Mouse (Mus musculus) heart, embryonic 16.5 days (tissue): ENCODE results near the gene Pmis2. TPM values are rescaled to one million over a fixed set of nuclear protein-coding genes. Genes with fewer than 3 reads are reported as not detected.

Source experiments
- ATAC-seq: fragments of 200-750 bp; cut with Nextera tagmentation; replicated peaks from 2 replicates; pipeline ENCODE4 v1.8.0; 2017; ENCODE audit warnings: moderate number of reproducible peaks; ENCODE audit not compliant: insufficient read depth, low FRiP score; ENCODE audit errors: extremely low read depth
- H3K27ac ChIP-seq: fragments of 300-500 bp; sonication (generic); 2 replicates; pipeline ENCODE4 v1.5.1; 2014; ENCODE audit warnings: mild to moderate bottlenecking, low read length, control low read depth, moderate library complexity
- H3K27me3 ChIP-seq: fragments of 300-500 bp; sonication (generic); 2 replicates; pipeline ENCODE4 v1.6.1; 2014; ENCODE audit warnings: low read length, mixed read lengths; ENCODE audit not compliant: control insufficient read depth, insufficient read depth
- H3K36me3 ChIP-seq: fragments of 300-500 bp; sonication (generic); 2 replicates; pipeline ENCODE4 v1.6.1; 2014; ENCODE audit not compliant: control insufficient read depth, insufficient read depth
- H3K4me1 ChIP-seq: fragments of 300-500 bp; sonication (generic); 2 replicates; pipeline ENCODE4 v1.6.1; 2014; ENCODE audit warnings: low read length, mixed read lengths; ENCODE audit not compliant: control insufficient read depth, insufficient read depth
- H3K4me2 ChIP-seq: fragments of 300-500 bp; sonication (generic); 2 replicates; pipeline ENCODE4 v1.6.1; 2014; ENCODE audit warnings: low read depth, mild to moderate bottlenecking, control low read depth, low read length
- H3K4me3 ChIP-seq: fragments of 300-500 bp; sonication (generic); 2 replicates; pipeline ENCODE4 v1.5.1; 2014; ENCODE audit warnings: mild to moderate bottlenecking, control low read depth, low read length
- H3K9ac ChIP-seq: fragments of 300-500 bp; sonication (generic); 2 replicates; pipeline ENCODE4 v1.6.1; 2014; ENCODE audit warnings: low read length, control low read depth
- H3K9me3 ChIP-seq: fragments of 300-500 bp; sonication (generic); replicated peaks from 2 replicates; pipeline ENCODE4 v1.6.1; 2016; ENCODE audit warnings: low read length; ENCODE audit not compliant: control insufficient read depth
- WGBS: fragments of 180-500 bp; shearing (Covaris S2); extraction: QIAGEN DNeasy Blood & Tissue Kit; methylation state at CpG from one replicate; pipeline ENCODE4 v1.1.7; 2014; 5-methylcytosine and 5-hydroxymethylcytosine counted together
- polyA plus RNA-seq: library from polyadenylated mRNA; unstranded; fragments of >200 nt; fragmentation: Nextera tagmentation; extraction: Ambion mirVana; gene quantifications from 2 replicates; pipeline ENCODE4 v1.2.1, GENCODE M21; 2015

The Pmis2 gene
- not detected in 2 replicates for polyA plus RNA-seq

GRCm38 (mm10) chr7:30671480-30671879, at the start of gene Pmis2:
Gene Pmis2 (minus strand): TSS chr7:30671605.
- Histone ChIP-seq H3K4me2 (no peak within 1 kb of the TSS), H3K9me3 (no peaks in the 10 kb centered on the region), H3K9ac (no peak within 1 kb of the TSS), H3K36me3 (no peaks in the 10 kb centered on the region), H3K27me3 (no peaks in the 10 kb centered on the region), H3K27ac (no peak within 1 kb of the TSS), H3K4me1 (no peaks in the 10 kb centered on the region), H3K4me3 (no peak within 1 kb of the TSS)
- no peak for ATAC-seq
- WGBS = 63% methylated on average over 9 of the region's 9 CpGs

- WGBS = 91% methylated on average over 5 of the region's 5 CpGs
- Histone ChIP-seq H3K4me2 (no peak overlapping the region), H3K9ac (no peak overlapping the region), H3K4me1 (peaks cover 11% of the 10 kb centered on the region), H3K4me3 (no peak overlapping the region), H3K36me3 (no peaks in the 10 kb centered on the region), H3K27ac (no peak overlapping the region), H3K9me3 (no peaks in the 10 kb centered on the region; the same call in 1 of the 2 replicates), H3K27me3 (peaks cover 26% of the 10 kb centered on the region)
- ATAC-seq = no peak
Observed at GRCm38 (mm10) chr7:30719669-30720068, 48.3 kb upstream of the Pmis2 start.

GRCm38 (mm10) chr7:30717716-30718046, 46.3 kb upstream of the Pmis2 start:
- ATAC-seq = no peak
- no peaks in the 10 kb centered on the region; the same call in 1 of the 2 replicates for H3K9me3 ChIP-seq
- peak overlapping the region; percentile 74 for H3K4me2 ChIP-seq
- peak overlapping the region; percentile 6; the same call in 1 of the 2 replicates for H3K9ac ChIP-seq
- H3K27ac ChIP-seq = no peak overlapping the region
- peaks cover 11% of the 10 kb centered on the region for H3K4me1 ChIP-seq
- WGBS = 14% methylated on average over 14 of the region's 14 CpGs
- peak overlapping the region; percentile 42 for H3K4me3 ChIP-seq
- H3K27me3 ChIP-seq = peaks cover 26% of the 10 kb centered on the region
- H3K36me3 ChIP-seq = no peaks in the 10 kb centered on the region

GRCm38 (mm10) chr7:30717006-30717715, 45.8 kb upstream of the Pmis2 start:
- Histone ChIP-seq H3K4me2 (peak overlapping the region; percentile 74), H3K4me1 (peaks cover 11% of the 10 kb centered on the region), H3K27ac (no peak overlapping the region), H3K9ac (peak overlapping the region; percentile 46), H3K27me3 (peaks cover 26% of the 10 kb centered on the region), H3K36me3 (no peaks in the 10 kb centered on the region), H3K4me3 (peak overlapping the region; percentile 42), H3K9me3 (no peaks in the 10 kb centered on the region; the same call in 1 of the 2 replicates)
- ATAC-seq = peak; percentile 86
- 3% methylated on average over 43 of the region's 43 CpGs for WGBS

- Histone ChIP-seq H3K36me3 (no peaks in the 10 kb centered on the region), H3K9ac (no peak within 1 kb of the TSS), H3K4me2 (no peak within 1 kb of the TSS), H3K9me3 (no peaks in the 10 kb centered on the region), H3K4me3 (no peak within 1 kb of the TSS), H3K4me1 (peaks cover 4% of the 10 kb centered on the region), H3K27ac (no peak within 1 kb of the TSS), H3K27me3 (peaks cover 13% of the 10 kb centered on the region)
- no peak for ATAC-seq
- WGBS = 80% methylated on average over 3 of the region's 3 CpGs
Observed at GRCm38 (mm10) chr7:30711942-30712341, 40.5 kb upstream of the Pmis2 start, which contains the start of gene Atp4a. Gene Atp4a (plus strand): TSS chr7:30712209.

- Histone ChIP-seq H3K36me3 (no peaks in the 10 kb centered on the region), H3K27me3 (no peaks in the 10 kb centered on the region), H3K27ac (no peak overlapping the region), H3K4me2 (no peak overlapping the region), H3K9me3 (no peaks in the 10 kb centered on the region), H3K9ac (no peak overlapping the region), H3K4me3 (no peak overlapping the region), H3K4me1 (peaks cover 11% of the 10 kb centered on the region)
- 58% methylated on average over 1 of the region's 1 CpGs for WGBS
- ATAC-seq = no peak
Observed at GRCm38 (mm10) chr7:30707441-30707840, 36.0 kb upstream of the Pmis2 start.

GRCm38 (mm10) chr7:30706214-30706882, 34.9 kb upstream of the Pmis2 start:
- 28% methylated on average over 8 of the region's 8 CpGs for WGBS
- Histone ChIP-seq H3K4me2 (peak overlapping the region; percentile 12; the same call in 1 of the 2 replicates), H3K9me3 (no peaks in the 10 kb centered on the region), H3K27ac (peak overlapping the region; percentile 82), H3K4me1 (peaks cover 11% of the 10 kb centered on the region), H3K9ac (peak overlapping the region; percentile 52; the same call in 1 of the 2 replicates), H3K36me3 (no peaks in the 10 kb centered on the region), H3K27me3 (no peaks in the 10 kb centered on the region), H3K4me3 (no peak overlapping the region)
- ATAC-seq = peak; percentile 89

GRCm38 (mm10) chr7:30698589-30698988, 27.2 kb upstream of the Pmis2 start, which contains the start of gene 2200002J24Rik:
Gene 2200002J24Rik (plus strand): TSS chr7:30698926.
- no peak within 1 kb of the TSS for H3K9ac ChIP-seq
- no peak within 1 kb of the TSS for H3K4me2 ChIP-seq
- H3K4me1 ChIP-seq = peaks cover 4% of the 10 kb centered on the region
- H3K27me3 ChIP-seq = no peaks in the 10 kb centered on the region
- no peaks in the 10 kb centered on the region for H3K9me3 ChIP-seq
- no peak within 1 kb of the TSS for H3K27ac ChIP-seq
- ATAC-seq = peak; percentile 32; the same call in 1 of the 2 replicates
- H3K4me3 ChIP-seq = no peak within 1 kb of the TSS
- WGBS = 40% methylated on average over 9 of the region's 9 CpGs
- H3K36me3 ChIP-seq = no peaks in the 10 kb centered on the region

- peaks cover 4% of the 10 kb centered on the region for H3K4me1 ChIP-seq
- 51% methylated on average over 5 of the region's 5 CpGs for WGBS
Observed at GRCm38 (mm10) chr7:30698101-30698500, 26.7 kb upstream of the Pmis2 start.

More at GRCm38 (mm10) chr7:30698101-30698500, 26.7 kb upstream of the Pmis2 start:
- Histone ChIP-seq H3K27ac (no peak overlapping the region), H3K9me3 (no peaks in the 10 kb centered on the region), H3K27me3 (no peaks in the 10 kb centered on the region), H3K36me3 (no peaks in the 10 kb centered on the region), H3K9ac (no peak overlapping the region), H3K4me3 (no peak overlapping the region), H3K4me2 (no peak overlapping the region)
- ATAC-seq = no peak
